Mouse (Mus musculus): ENCODE results near the gene Ushbp1. TPM values are rescaled to one million over a fixed set of nuclear protein-coding genes. Genes with fewer than 3 reads are reported as not detected.
"Not testable (repeated sequence)": the region's sequence is repeated elsewhere in the genome, so short reads cannot be mapped to it uniquely, and the experiment has no call there.

Gene Ushbp1
- polyA plus RNA-seq, 1 experiment from 2014 or later, result 8.8 TPM

DNA sequence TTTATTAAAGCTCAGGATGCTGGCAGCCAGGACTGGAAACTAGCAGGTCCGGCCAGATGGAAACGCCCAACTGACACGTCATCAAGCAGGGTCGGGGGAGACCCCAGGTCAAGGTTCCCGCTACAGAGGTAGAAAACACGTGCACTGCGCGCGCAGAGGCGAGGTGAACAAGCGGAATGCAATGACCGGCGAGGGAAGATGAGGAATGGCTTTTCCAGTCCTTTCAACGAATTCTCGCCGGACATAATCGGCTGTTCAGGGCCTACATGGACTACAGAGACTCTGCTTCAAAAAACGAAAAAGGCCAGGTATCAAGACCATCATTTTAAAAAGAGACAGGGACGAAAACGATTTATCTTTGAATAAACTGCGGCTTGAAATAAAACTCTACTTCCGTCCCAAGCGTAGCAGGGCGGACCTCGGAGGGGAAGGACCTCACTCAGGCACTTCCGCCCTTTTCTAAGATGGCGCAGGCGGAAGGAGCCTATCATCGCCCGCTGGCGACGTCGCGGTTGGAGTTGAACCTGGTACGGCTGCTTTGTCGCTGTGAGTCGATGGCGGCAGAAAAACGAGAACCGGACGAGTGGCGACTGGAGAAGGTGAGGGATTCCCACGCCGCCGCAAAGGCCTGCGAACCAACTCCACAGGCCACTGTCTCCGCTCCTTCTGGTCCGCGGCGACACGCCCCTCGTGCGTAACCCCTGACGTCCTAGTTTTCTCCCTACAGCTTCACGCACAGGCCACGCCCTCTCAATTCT is 28.7 kb downstream of the Ushbp1 start, which contains the start of gene Use1:
Gene Use1 (plus strand): TSS at position 78 of the 758 bp plus-strand sequence.
- H3K9me3 ChIP-seq, result no peaks in the 10 kb centered on the region
- WGBS, result under 1% methylated on average over 56 of the region's 56 CpGs
- H3K4me3 ChIP-seq (replicated peaks), result peak within 1 kb of the TSS; percentile 70
- H3K4me1 ChIP-seq (replicated peaks), result peaks cover 11% of the 10 kb centered on the region; the same call in 1 of the 2 replicates
- H3K27ac ChIP-seq, result peak within 1 kb of the TSS; percentile 89
- H3K9ac ChIP-seq, result peak within 1 kb of the TSS; percentile 74
- H3K27me3 ChIP-seq (replicated peaks), result no peaks in the 10 kb centered on the region
- H3K4me2 ChIP-seq (replicated peaks), result peak within 1 kb of the TSS; percentile 88
- ATAC-seq, result peak; percentile 84
- peaks cover 5% of the 10 kb centered on the region; the same call in 1 of the 2 replicates for H3K36me3 ChIP-seq

DNA sequence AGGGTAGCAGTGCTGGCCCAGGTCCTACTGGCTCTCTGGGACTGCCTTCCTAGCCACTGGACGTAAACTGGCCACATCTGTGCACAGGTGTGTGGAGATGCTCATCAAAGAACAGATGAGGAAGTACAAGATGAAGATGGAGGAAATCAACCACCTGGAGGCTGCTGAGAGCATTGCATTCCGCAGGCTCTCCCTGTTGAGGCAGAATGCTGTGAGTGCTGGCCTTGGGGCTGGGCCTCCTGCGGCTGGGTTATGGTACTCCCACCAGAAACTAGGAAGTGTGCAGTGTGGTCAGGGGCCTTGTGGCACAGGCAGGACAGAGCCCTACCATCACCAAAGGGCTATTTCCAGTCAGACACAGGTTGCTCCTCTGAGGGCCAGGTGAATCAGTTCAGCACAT is 37.6 kb downstream of the Ushbp1 start:
- no peak for ATAC-seq
- peaks cover 35% of the 10 kb centered on the region for H3K36me3 ChIP-seq

DNA sequence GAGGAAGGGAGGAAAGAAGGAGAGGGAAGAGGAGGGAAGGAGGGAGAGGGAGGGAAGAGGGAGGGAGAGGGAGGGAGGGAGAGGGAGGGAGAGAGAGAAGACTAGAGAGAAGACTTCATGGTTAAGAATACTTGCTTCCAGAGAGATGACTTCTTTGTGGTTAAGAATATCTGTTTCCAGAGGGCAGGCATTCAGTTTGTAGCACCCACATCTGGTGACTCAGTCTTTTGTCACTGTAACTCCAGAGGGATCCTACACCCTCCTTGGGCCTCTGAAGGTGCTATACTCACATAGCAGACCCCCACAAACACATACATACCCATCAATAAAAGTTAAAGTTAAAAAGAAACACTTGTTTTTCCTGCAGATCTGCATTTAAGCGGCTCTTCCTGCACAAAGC is 44.1 kb downstream of the Ushbp1 start:
- H3K4me2 ChIP-seq (replicated peaks), result no peak overlapping the region
- H3K9ac ChIP-seq, result no peak overlapping the region
- no peaks in the 10 kb centered on the region for H3K9me3 ChIP-seq
- WGBS, result 88% methylated on average over 1 of the region's 1 CpGs
- ATAC-seq, result no peak
- H3K36me3 ChIP-seq, result peaks cover 60% of the 10 kb centered on the region
- no peak overlapping the region for H3K27ac ChIP-seq
- no peaks in the 10 kb centered on the region for H3K4me1 ChIP-seq (replicated peaks)
- no peak overlapping the region for H3K4me3 ChIP-seq (replicated peaks)
- H3K27me3 ChIP-seq (replicated peaks), result no peaks in the 10 kb centered on the region

More for the DNA sequence above, 37.6 kb downstream of the Ushbp1 start:
- H3K4me1 ChIP-seq (replicated peaks), result no peaks in the 10 kb centered on the region
- H3K4me2 ChIP-seq (replicated peaks), result no peak overlapping the region
- H3K4me3 ChIP-seq (replicated peaks), result no peak overlapping the region
- 90% methylated on average over 3 of the region's 3 CpGs for WGBS
- no peaks in the 10 kb centered on the region for H3K9me3 ChIP-seq
- H3K27me3 ChIP-seq (replicated peaks), result no peaks in the 10 kb centered on the region
- H3K27ac ChIP-seq, result no peak overlapping the region
- H3K9ac ChIP-seq, result no peak overlapping the region

DNA sequence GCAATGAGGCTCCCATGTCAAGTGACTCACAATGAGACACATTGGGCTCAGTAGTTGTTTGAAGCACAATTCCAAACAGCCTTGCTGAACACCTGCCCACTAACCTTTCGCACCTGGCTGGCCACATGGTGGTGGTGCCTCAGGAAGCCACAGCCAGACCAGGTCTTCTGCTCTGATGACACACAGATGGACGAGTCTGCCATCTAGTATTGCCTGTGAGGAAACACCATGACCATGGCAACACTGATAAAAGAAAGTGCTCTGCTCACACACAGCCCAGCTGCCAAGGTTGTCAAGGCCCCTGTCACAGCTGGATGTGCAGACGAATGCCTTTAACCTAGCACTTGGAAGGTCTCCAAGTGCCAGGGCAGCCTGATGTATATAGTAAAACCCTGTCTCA is 44.5 kb downstream of the Ushbp1 start:
- Histone ChIP-seq H3K36me3 (peaks cover 61% of the 10 kb centered on the region), H3K9me3 (no peaks in the 10 kb centered on the region), H3K27ac (no peak overlapping the region), H3K4me3 (replicated peaks) (no peak overlapping the region), H3K9ac (no peak overlapping the region), H3K4me2 (replicated peaks) (no peak overlapping the region), H3K27me3 (replicated peaks) (no peaks in the 10 kb centered on the region), H3K4me1 (replicated peaks) (no peaks in the 10 kb centered on the region)
- 64% methylated on average over 3 of the region's 3 CpGs for WGBS
- ATAC-seq, result no peak

DNA sequence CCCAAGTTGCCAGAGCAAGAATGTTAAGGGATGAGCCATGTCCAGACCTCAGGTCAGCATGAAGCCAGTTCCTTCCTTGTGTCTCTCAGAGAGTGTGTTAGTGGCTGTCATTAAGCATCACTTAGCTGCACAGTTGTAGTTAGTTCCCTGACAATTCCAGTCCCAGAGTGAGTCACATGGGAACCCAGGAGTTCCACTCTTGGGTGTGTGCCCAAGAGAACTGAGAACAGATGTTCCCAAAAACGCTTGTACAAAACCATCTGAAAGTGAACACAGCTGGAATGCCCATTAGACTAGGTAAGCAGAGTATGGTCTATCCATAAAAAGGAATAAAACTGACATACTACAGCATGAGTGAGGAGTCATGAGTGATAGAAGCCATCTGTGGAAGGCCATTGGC is 49.0 kb downstream of the Ushbp1 start:
- 79% methylated on average over 1 of the region's 1 CpGs for WGBS
- Histone ChIP-seq H3K4me3 (replicated peaks) (no peak overlapping the region), H3K36me3 (peaks cover 45% of the 10 kb centered on the region), H3K4me1 (replicated peaks) (no peaks in the 10 kb centered on the region), H3K9ac (no peak overlapping the region), H3K4me2 (replicated peaks) (no peak overlapping the region), H3K27ac (no peak overlapping the region), H3K27me3 (replicated peaks) (no peaks in the 10 kb centered on the region), H3K9me3 (no peaks in the 10 kb centered on the region)
- ATAC-seq, result no peak

DNA sequence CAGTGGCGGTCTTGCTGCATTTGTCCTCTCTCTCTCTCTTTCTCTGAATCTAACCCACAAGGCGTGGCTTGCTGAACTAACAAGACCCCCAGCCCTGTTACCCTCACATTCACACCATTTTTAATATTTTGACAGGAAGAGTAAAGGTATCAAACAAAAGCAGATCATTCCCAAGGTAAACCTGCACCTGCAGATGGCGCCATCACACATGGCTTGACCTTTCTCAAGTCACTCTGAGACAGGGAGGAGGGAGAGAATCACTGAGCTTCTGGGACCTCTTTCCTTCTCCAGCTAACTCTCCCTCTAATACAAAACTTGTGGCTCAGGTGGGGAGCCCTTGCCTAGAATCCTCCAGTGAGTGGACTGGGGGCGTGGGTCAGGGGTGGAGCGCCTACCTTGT is 55.0 kb downstream of the Ushbp1 start:
- Histone ChIP-seq H3K9ac (no peak overlapping the region), H3K4me3 (replicated peaks) (no peak overlapping the region), H3K4me1 (replicated peaks) (no peaks in the 10 kb centered on the region), H3K27me3 (replicated peaks) (no peaks in the 10 kb centered on the region), H3K9me3 (no peaks in the 10 kb centered on the region), H3K36me3 (peaks cover 15% of the 10 kb centered on the region; the same call in 1 of the 2 replicates), H3K27ac (no peak overlapping the region), H3K4me2 (replicated peaks) (no peak overlapping the region)
- 78% methylated on average over 5 of the region's 5 CpGs for WGBS
- no peak for ATAC-seq

DNA sequence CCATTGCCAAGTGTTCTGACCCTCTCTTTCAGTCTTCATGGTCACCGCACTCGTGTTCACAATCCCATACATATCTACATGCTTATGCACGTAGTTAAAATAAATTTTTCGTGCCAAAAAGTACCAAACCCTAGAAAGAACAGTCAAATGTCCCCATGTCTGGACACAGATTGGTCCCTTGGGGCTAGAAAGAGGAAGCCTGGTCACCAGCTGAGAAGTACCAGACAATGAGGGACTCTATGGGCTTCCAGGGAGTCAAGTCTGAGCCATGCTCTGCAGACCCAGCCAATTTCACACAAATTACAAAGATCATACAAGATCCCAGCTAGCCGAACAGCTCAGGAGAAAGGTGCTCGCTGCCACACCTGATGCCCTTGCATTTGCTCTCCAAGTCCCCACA is 57.8 kb downstream of the Ushbp1 start:
- not testable (repeated sequence) for ATAC-seq; H3K4me2 ChIP-seq (replicated peaks); H3K27me3 ChIP-seq (replicated peaks); H3K4me3 ChIP-seq (replicated peaks); H3K27ac ChIP-seq; H3K4me1 ChIP-seq (replicated peaks); H3K9ac ChIP-seq; H3K9me3 ChIP-seq
- 92% methylated on average over 6 of the region's 6 CpGs for WGBS
- H3K36me3 ChIP-seq, result peaks cover 13% of the 10 kb centered on the region

Other genes with a start within 250 kb of the Ushbp1 start
- 15.4 and 19.5 TPM in 2 replicates for gene Myo9b, start 123.1 kb downstream of the Ushbp1 start, polyA plus RNA-seq (2015; fragmentation: Nextera tagmentation; extraction: Ambion mirVana)
- 44.5 and 51.6 TPM in 2 replicates for gene Haus8, start 122.9 kb downstream of the Ushbp1 start, polyA plus RNA-seq (2015; fragmentation: Nextera tagmentation; extraction: Ambion mirVana)
- 93.5 and 93.8 TPM in 2 replicates for gene Use1, start 29.0 kb downstream of the Ushbp1 start, polyA plus RNA-seq (2015; fragmentation: Nextera tagmentation; extraction: Ambion mirVana)
- gene Ocel1, start 24.5 kb downstream of the Ushbp1 start, polyA plus RNA-seq (2015; fragmentation: Nextera tagmentation; extraction: Ambion mirVana), result 6.7 and 7.9 TPM in 2 replicates
- 81.1 and 85.7 TPM in 2 replicates for gene Nr2f6, start 13.8 kb downstream of the Ushbp1 start, polyA plus RNA-seq (2015; fragmentation: Nextera tagmentation; extraction: Ambion mirVana)
- 97.8 and 99.8 TPM in 2 replicates for gene Babam1, start 1.1 kb upstream of the Ushbp1 start, polyA plus RNA-seq (2015; fragmentation: Nextera tagmentation; extraction: Ambion mirVana)
- 31.6 and 41.6 TPM in 2 replicates for gene Ankle1, start 10.2 kb upstream of the Ushbp1 start, polyA plus RNA-seq (2015; fragmentation: Nextera tagmentation; extraction: Ambion mirVana)
- gene Abhd8, start 67.9 kb upstream of the Ushbp1 start, polyA plus RNA-seq (2015; fragmentation: Nextera tagmentation; extraction: Ambion mirVana), result 34.6 and 37.5 TPM in 2 replicates
- gene Mrpl34, start 69.2 kb upstream of the Ushbp1 start, polyA plus RNA-seq (2015; fragmentation: Nextera tagmentation; extraction: Ambion mirVana), result 199 and 214 TPM in 2 replicates
- gene Dda1, start 73.4 kb upstream of the Ushbp1 start, polyA plus RNA-seq (2015; fragmentation: Nextera tagmentation; extraction: Ambion mirVana), result 90.2 and 91.3 TPM in 2 replicates
- gene Ano8, start 90.2 kb upstream of the Ushbp1 start, polyA plus RNA-seq (2015; fragmentation: Nextera tagmentation; extraction: Ambion mirVana), result 1.4 TPM in 2 replicates
- 13.6 and 16.3 TPM in 2 replicates for gene Gtpbp3, start 92.3 kb upstream of the Ushbp1 start, polyA plus RNA-seq (2015; fragmentation: Nextera tagmentation; extraction: Ambion mirVana)
- 76.8 and 79.2 TPM in 2 replicates for gene Plvap, start 116.0 kb upstream of the Ushbp1 start, polyA plus RNA-seq (2015; fragmentation: Nextera tagmentation; extraction: Ambion mirVana)
- gene Ccdc194, start 129.9 kb upstream of the Ushbp1 start, polyA plus RNA-seq (2015; fragmentation: Nextera tagmentation; extraction: Ambion mirVana), result 0.32 and 0.43 TPM in 2 replicates
- 43.0 and 45.5 TPM in 2 replicates for gene Bst2, start 141.7 kb upstream of the Ushbp1 start, polyA plus RNA-seq (2015; fragmentation: Nextera tagmentation; extraction: Ambion mirVana)
- gene Mvb12a, start 147.1 kb upstream of the Ushbp1 start, polyA plus RNA-seq (2015; fragmentation: Nextera tagmentation; extraction: Ambion mirVana), result 103 and 115 TPM in 2 replicates
- gene Tmem221, start 163.1 kb upstream of the Ushbp1 start, polyA plus RNA-seq (2015; fragmentation: Nextera tagmentation; extraction: Ambion mirVana), result 2.1 and 2.8 TPM in 2 replicates
- gene Nxnl1, start 170.8 kb upstream of the Ushbp1 start, polyA plus RNA-seq (2015; fragmentation: Nextera tagmentation; extraction: Ambion mirVana), result 0.06 TPM in 1 of 2 replicates, not detected in the other
- 23.3 and 25.1 TPM in 2 replicates for gene Slc27a1, start 173.1 kb upstream of the Ushbp1 start, polyA plus RNA-seq (2015; fragmentation: Nextera tagmentation; extraction: Ambion mirVana)
- 241 and 243 TPM in 2 replicates for gene Pgls, start 196.4 kb upstream of the Ushbp1 start, polyA plus RNA-seq (2015; fragmentation: Nextera tagmentation; extraction: Ambion mirVana)
- gene Fam129c, start 201.8 kb upstream of the Ushbp1 start, polyA plus RNA-seq (2015; fragmentation: Nextera tagmentation; extraction: Ambion mirVana), result 2.9 and 3.6 TPM in 2 replicates
- gene Colgalt1, start 215.2 kb upstream of the Ushbp1 start, polyA plus RNA-seq (2015; fragmentation: Nextera tagmentation; extraction: Ambion mirVana), result 70.8 and 73.5 TPM in 2 replicates